Mouse (Mus musculus) c-Kit-positive CD71-negative TER-119-negative erythroid progenitor cells, embryonic 14.5 days (primary cell): ENCODE measurements around the gene Bpifb2.

Experiments used
- DNase-seq: peaks from one replicate; pipeline ENCODE4 v3.0.0-alpha.2; 2013; ENCODE audit warnings: low read depth

The Bpifb2 gene

GRCm38 (mm10) chr2:153933311-153933710 is 58.5 kb downstream of the Bpifb2 start:
- no peak for DNase-seq

- DNase-seq, result no peak
These were observed 60.5 kb downstream of the Bpifb2 start for GRCm38 (mm10) chr2:153935348-153935747.

DNA sequence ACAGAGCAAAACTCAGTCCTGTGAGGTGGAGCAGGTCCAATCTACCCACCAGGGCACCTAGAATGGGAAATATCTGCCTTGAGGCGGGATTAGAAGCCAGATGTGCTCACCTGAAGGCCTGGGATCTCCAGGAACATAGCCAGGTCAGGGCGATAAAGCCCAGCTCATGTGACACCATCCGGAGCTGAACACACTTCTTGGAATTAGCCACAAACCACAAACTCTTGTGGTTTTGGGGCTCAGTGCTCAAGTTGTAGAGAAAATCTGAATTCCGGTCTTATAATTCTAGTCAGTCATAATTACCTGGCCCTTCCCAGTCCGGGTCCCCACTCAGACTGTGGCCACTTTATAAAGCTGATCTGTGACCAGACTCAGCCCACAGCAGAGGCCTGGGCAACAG is 63.0 kb downstream of the Bpifb2 start, which contains the start of gene Bpifb4:
Gene Bpifb4 (plus strand): TSS at position 370 of the 400 bp plus-strand sequence.
- DNase-seq, result no peak

- DNase-seq, result peak; percentile 48
These were observed 68.7 kb downstream of the Bpifb2 start for GRCm38 (mm10) chr2:153943537-153943936.

GRCm38 (mm10) chr2:153944567-153944966 is 69.7 kb downstream of the Bpifb2 start:
- no peak for DNase-seq
